Mouse (Mus musculus): ENCODE measurements around the gene Rrp12.
A peak's percentile ranks its signal among the peaks of the same experiment; 100 is the strongest.

Rrp12 gene

GRCm38 (mm10) chr19:41847992-41848851 lies 47.8 kb downstream of the Rrp12 start, which contains the start of gene Frat2:
TSS of gene Frat2 (minus strand) at chr19:41848132.
- peak; percentile 92 for DNase-seq (ENCODE audit: low spot score)

GRCm38 (mm10) chr19:41847614-41847991 lies 48.4 kb downstream of the Rrp12 start:
- DNase-seq (ENCODE audit: low spot score): peak; percentile 16

DNA sequence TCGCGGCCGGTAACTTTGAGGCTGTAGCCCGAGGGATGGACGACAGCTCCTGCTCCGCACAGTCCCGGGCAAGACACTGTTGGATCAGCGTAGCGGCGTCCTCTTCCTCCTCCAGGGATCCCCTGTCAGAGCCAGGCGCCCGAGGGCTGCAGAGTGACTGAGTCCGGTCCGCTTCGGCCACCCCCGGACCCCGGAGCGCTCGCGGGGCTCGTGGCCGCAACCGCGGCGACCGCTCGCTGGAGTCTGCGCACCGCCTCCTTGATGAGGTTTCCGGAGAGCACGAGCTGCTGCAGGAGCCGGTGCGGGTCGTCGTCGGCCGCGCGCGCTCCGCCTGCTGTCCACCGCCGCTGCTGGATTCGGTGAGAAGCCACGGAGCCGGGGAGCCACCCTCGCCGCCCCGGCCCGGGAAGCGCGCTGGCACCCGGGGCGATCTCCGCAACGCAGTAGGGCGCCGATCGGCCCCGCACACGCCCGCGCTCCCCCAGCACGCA lies 48.8 kb downstream of the Rrp12 start:
- DNase-seq (ENCODE audit: low spot score): peak; percentile 50

GRCm38 (mm10) chr19:41846366-41847090 lies 49.4 kb downstream of the Rrp12 start:
- DNase-seq (ENCODE audit: low spot score): no peak

- no peak for DNase-seq (ENCODE audit: low spot score)
Observed at GRCm38 (mm10) chr19:41844345-41844744, 51.6 kb downstream of the Rrp12 start.

GRCm38 (mm10) chr19:41842706-41843105 lies 53.3 kb downstream of the Rrp12 start:
- DNase-seq (ENCODE audit: low spot score): no peak

GRCm38 (mm10) chr19:41842196-41842595 lies 53.8 kb downstream of the Rrp12 start:
- DNase-seq (ENCODE audit: low spot score): no peak

- no peak for DNase-seq (ENCODE audit: low spot score)
Observed at GRCm38 (mm10) chr19:41841105-41841750, 54.7 kb downstream of the Rrp12 start.

GRCm38 (mm10) chr19:41839685-41840084 lies 56.3 kb downstream of the Rrp12 start:
- DNase-seq (ENCODE audit: low spot score): no peak

DNA sequence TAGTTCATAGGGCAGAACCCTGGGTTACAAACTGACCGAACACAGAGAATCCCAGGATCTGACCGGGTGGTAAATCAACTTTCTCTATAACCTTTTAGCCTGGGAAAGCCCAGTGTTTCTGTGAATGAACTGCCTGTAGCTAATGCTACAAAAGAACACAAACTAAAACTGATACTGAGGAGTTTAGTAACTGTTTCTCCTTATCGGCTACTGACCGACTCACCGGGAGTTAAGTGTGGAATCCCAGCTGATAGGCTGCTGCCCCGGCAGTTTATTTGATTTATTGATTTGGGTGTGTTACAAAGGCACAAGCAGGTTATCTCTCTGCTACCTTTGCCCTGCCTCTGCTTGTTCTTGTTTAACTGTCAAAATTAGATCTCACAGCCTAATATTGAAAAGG lies 57.2 kb downstream of the Rrp12 start:
- DNase-seq (ENCODE audit: low spot score): peak; percentile 49

DNA sequence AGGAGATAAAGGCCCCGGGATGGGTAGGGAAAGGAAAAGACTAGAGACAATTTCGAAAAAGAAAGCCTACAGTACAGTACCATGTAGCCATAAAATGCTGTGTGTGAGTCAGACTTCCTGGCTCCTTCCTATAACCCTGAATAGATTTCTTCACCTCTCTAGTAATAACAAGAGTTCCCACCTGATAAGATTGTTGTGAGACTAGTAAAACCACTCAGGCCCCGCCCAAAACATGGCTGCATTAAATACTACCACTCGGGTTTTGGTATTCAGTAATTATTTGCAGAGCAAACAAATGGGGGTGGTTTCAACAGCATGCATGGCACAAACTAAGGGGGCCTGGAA lies 58.1 kb downstream of the Rrp12 start:
- DNase-seq (ENCODE audit: low spot score): no peak

DNA sequence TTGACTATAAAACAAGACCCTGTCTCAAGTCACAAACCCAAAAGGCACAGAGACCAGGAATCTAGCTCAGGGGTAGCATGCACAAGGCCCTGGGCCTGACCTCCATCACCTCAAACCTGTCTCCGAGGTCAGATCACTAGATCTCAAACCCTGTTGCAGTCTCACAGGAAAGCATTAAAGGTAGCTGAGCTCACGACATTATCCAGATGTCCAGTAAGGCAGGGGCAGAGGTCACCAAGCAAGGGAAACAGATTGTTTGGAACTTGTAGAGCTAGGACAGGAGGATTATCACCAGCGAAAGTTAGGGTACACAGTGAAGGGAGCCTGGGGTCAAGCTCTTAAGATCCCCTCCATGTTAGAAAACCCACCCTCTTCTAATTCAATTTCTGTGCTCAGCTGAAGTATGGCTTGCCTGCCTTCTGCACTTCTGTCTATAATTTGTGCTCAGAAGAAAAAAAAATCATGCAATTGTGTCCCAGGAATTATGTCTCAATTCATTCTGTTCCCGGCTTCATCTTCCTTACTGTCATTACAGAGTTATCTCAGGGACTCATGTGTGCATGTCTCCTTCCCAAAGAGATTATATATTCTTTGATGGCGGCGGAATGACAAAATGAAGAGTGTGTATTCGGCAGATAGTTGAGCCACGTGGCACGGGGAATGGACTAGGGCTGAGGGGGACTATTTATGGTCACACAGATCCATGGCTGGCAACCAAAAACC lies 58.6 kb downstream of the Rrp12 start:
- no peak for DNase-seq (ENCODE audit: low spot score)

- DNase-seq (ENCODE audit: low spot score): no peak
Observed at GRCm38 (mm10) chr19:41836719-41837118, 59.3 kb downstream of the Rrp12 start.

- peak; percentile 58 for DNase-seq (ENCODE audit: low spot score)
Observed at GRCm38 (mm10) chr19:41835816-41836215, 60.2 kb downstream of the Rrp12 start.

GRCm38 (mm10) chr19:41835407-41835806 lies 60.6 kb downstream of the Rrp12 start:
- no peak for DNase-seq (ENCODE audit: low spot score)

- DNase-seq (ENCODE audit: low spot score): no peak
Observed at GRCm38 (mm10) chr19:41832501-41833201, 63.3 kb downstream of the Rrp12 start.

DNA sequence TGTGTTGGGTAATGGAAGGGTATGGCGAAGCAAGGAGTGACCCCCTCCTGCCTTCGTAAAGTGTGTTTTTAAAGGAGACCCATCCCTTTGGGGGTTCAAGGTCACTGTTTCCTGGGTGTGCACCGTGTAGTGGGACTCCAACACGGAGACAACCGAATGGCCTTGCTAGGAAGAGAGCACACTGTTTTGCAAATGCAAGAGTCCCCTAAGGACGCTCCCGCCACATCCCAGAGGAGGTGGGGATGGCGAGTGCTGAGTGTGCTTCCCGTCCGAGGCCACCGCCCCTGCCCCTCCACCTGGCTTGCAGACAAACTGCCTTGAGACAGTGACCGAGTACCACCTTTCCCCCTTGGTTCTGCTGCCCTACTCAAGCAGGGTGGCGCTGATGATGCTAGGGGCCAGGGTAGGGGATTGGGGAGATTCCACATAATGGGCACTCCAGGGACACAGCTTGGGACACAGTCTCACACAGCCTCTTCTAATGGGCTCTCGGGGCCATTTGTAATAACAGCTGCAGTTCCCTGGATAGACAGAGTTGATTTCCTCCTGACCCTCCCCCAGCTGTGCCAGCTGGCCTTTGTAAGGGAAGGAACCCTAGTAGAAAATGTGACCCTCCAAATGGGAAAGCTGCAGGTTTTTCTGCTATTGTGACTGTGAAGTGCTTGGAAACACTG lies 64.1 kb downstream of the Rrp12 start:
- DNase-seq (ENCODE audit: low spot score): no peak

- DNase-seq (ENCODE audit: low spot score): no peak
Observed at GRCm38 (mm10) chr19:41831101-41831570, 64.8 kb downstream of the Rrp12 start.

DNA sequence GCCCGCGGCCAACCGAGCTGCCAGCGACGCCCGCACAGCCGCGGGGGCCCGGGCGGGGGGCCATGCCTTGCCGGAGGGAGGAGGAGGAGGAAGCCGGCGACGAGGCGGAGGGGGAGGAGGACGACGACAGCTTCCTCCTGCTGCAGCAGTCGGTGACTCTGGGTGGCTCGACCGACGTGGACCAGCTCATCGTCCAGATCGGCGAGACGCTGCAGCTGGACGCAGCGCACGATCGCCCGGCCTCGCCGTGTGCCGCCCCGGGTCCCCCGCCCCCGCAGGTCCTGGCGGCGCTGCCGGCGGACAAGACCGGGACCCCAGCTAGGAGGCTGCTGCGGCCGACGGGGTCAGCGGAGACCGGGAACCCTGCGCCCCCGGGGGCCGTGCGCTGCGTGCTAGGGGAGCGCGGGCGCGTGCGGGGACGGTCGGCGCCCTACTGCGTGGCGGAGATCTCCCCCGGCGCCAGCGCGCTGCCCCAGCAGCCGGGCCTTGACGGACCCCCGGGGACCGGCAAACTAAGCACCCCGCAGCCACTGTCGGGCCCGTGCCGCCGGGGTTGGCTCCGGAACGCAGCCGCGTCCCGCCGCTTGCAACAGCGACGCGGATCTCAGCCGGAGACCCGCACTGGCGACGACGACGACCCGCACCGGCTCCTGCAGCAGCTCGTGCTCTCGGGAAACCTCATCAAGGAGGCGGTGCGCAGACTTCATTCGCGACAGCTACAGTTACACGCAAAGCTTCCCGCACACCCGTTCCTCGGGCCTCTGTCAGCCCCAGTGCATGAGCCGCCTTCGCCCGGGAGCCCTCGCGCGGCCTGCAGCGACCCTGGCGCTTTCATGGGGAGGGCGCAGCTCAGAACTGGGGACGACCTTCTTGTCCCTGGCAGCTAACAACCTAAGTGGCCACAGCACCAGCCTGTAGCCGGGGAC lies 65.6 kb downstream of the Rrp12 start:
- DNase-seq (ENCODE audit: low spot score): peak; percentile 42
